Mouse (Mus musculus) small intestine, adult 2 months (tissue): Measurements from ENCODE around the gene Jade1.

Experiments used
- CTCF ChIP-seq: fragments of 200-500 bp; IDR thresholded peaks from 2 replicates; pipeline ENCODE4 v1.5.1; 2012; ENCODE audit warnings: low read depth, mild to moderate bottlenecking, control low read depth, inconsistent platforms, low read length, moderate library complexity, mixed read lengths; ENCODE audit not compliant: insufficient replicate concordance, insufficient read length; ENCODE audit errors: extremely low read depth
- POLR2A ChIP-seq: fragments of 200-500 bp; IDR thresholded peaks from 2 replicates; pipeline ENCODE4 v1.6.1; 2012; ENCODE audit warnings: low read depth, mild to moderate bottlenecking, control low read depth, inconsistent platforms, low read length, moderate library complexity

GRCm38 (mm10) chr3:41613706-41614105 is 58.2 kb downstream of the Jade1 start:
- TF ChIP-seq CTCF (no peak), POLR2A (no peak)
